Mouse (Mus musculus) neutrophil, adult 5-6 weeks (primary cell): Measurements from ENCODE around the gene Tmem229a. TPM values are rescaled to one million over a fixed set of nuclear protein-coding genes. Genes with fewer than 3 reads are reported as not detected.

Experiments
- ATAC-seq: fragments of 151-379, 151-347 bp; 2 replicates; pipeline ENCODE4 v1.8.0; 2017; ENCODE audit warnings: mild to moderate bottlenecking, moderate TSS enrichment; ENCODE audit not compliant: insufficient number of reproducible peaks, poor library complexity, low FRiP score, severe bottlenecking; ENCODE audit errors: extremely low read depth
- total RNA-seq: library from RNA; stranded (forward); fragments of 200-1000 nt; gene quantifications from 2 replicates; pipeline ENCODE4 v1.2.3, GENCODE M21; 2017

Tmem229a gene
- total RNA-seq, 1 experiment from 2014 or later: not detected

- ATAC-seq: no peak
Observed at GRCm38 (mm10) chr6:24905101-24905500, 51.0 kb downstream of the Tmem229a start.

Other genes with a start within 250 kb of the Tmem229a start
- 0.12 TPM in 1 of 2 replicates, not detected in the other for gene Hyal6, start 223.1 kb downstream of the Tmem229a start, total RNA-seq
- gene Hyal4, start 208.0 kb downstream of the Tmem229a start, total RNA-seq: not detected in 2 replicates
- not detected in 2 replicates for gene Spam1, start 165.1 kb downstream of the Tmem229a start, total RNA-seq
- not detected in 2 replicates for gene Hyal5, start 98.3 kb downstream of the Tmem229a start, total RNA-seq